Mouse (Mus musculus): Measurements from ENCODE around the gene Ncr1.
A peak's percentile ranks its signal among the peaks of the same experiment; 100 is the strongest.
"Not testable (repeated sequence)": the region's sequence is repeated elsewhere in the genome, so short reads cannot be mapped to it uniquely, and the experiment has no call there.

Gene Ncr1

DNA sequence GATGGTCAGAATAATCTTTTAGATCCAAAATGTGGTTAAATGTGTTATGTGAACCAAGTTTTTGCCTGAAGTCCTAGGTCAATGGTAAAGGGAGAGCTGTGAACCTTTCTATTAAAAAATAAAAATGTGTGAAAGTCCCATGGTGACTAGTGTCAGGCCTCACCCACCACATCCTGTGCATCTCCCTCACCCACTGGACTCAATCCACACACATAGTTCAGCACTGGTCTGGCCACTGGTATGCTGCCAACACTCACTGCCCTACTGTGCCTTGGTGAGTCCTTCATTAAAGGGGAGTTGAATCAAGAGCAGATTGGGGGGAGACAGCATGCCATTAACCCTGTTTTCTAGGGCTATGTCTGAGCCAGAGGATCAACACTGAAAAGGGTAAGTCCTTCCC, at the start of gene Ncr1:
Gene Ncr1, plus strand, starts transcription at position 216 of the 400 bp plus-strand sequence.
- DNase-seq (ENCODE audit: low read depth, low spot score): no peak

- no peak for DNase-seq (ENCODE audit: low read depth, low spot score)
These were observed 44.9 kb upstream of the Ncr1 start for GRCm38 (mm10) chr7:4292638-4293037.

- DNase-seq (ENCODE audit: low read depth, low spot score): peak; percentile 26
These were observed 40.3 kb upstream of the Ncr1 start for GRCm38 (mm10) chr7:4297189-4297588.

- DNase-seq (ENCODE audit: low read depth, low spot score): no peak
These were observed 37.4 kb upstream of the Ncr1 start for GRCm38 (mm10) chr7:4300166-4300565.

GRCm38 (mm10) chr7:4303457-4303856, 34.1 kb upstream of the Ncr1 start:
- DNase-seq (ENCODE audit: low read depth, low spot score): no peak

DNA sequence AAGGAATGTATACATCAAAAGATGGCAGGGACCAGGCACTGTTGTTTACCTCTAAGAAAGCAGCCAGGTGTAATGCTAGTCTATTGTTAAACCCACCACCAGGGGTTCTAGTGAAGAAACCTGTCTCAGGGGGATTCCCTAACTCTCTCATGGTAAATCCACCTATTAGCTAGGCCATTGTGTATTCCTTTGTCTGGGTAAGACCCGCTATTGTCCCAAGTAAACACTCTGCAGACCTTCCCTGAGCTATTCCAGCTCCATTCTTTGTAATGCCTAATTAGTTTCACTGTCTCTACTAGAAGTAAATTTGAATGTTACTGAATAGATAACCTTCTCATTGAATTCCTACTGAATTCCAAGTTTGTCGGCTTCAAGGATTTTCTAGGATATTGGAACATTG, 24.4 kb upstream of the Ncr1 start:
- peak; percentile 38 for DNase-seq (ENCODE audit: low read depth, low spot score)

DNA sequence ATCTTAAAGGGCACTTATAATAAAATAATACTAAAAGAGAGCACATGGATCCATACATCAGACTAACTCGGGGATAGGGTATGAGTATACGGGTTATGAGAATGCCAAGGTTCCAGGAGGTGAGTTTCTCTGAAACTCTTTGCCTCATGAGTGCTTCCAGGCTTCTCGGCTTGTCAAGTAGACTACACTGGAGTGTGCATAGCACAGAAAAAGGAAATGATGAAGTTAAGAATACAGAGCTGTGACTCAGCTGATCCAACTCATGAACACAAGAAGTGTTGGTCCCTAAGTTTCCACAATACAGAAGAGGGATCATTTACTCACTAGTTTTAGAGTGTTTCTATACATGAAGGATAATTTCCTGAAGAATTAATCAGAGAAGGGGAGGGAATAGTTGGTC, 24.0 kb upstream of the Ncr1 start:
- DNase-seq (ENCODE audit: low read depth, low spot score): not testable (repeated sequence)

DNA sequence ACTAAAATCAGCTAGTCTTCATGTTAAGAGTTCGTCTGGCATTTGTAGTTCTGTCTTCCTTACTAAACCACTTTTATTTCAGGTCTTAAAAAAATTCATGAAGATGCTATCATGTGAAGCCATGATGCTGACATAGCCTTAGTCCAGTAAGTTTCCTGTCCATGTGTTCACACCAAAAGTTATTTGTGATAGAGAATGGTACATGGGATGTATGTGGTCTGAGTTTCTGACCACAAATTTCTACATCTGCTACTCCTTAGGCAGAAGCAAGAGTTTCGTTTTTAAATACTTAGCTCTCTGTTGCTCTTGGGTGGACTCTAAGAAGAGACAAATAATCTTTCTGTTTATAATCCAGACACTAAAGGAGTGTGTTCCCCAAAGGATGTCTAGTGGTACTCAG, 14.2 kb upstream of the Ncr1 start:
- no peak for DNase-seq (ENCODE audit: low read depth, low spot score)

GRCm38 (mm10) chr7:4373521-4373920, 36.0 kb downstream of the Ncr1 start:
- DNase-seq (ENCODE audit: low read depth, low spot score): no peak
